Mouse (Mus musculus): ENCODE results near the gene Ugt1a7c. TPM values are rescaled to one million over a fixed set of nuclear protein-coding genes. Genes with fewer than 3 reads are reported as not detected.

Ugt1a7c gene
- polyA plus RNA-seq, 1 experiment from 2014 or later, result 1.1 TPM

Other genes with a start within 250 kb of the Ugt1a7c start
- gene Dgkd, start 241.8 kb upstream of the Ugt1a7c start, polyA plus RNA-seq (2015; fragmentation: Nextera tagmentation; extraction: Ambion mirVana), result 22.6 and 25.0 TPM in 2 replicates
- 26.9 and 29.9 TPM in 2 replicates for gene Usp40, start 86.5 kb upstream of the Ugt1a7c start, polyA plus RNA-seq (2015; fragmentation: Nextera tagmentation; extraction: Ambion mirVana)
- gene Ugt1a10, start 39.7 kb upstream of the Ugt1a7c start, polyA plus RNA-seq (2015; fragmentation: Nextera tagmentation; extraction: Ambion mirVana), result not detected in 2 replicates
- not detected in 2 replicates for gene Ugt1a9, start 24.3 kb upstream of the Ugt1a7c start, polyA plus RNA-seq (2015; fragmentation: Nextera tagmentation; extraction: Ambion mirVana)
- not detected in 2 replicates for gene Ugt1a8, start 7.2 kb upstream of the Ugt1a7c start, polyA plus RNA-seq (2015; fragmentation: Nextera tagmentation; extraction: Ambion mirVana)
- gene Ugt1a6b, start 8.2 kb downstream of the Ugt1a7c start, polyA plus RNA-seq (2015; fragmentation: Nextera tagmentation; extraction: Ambion mirVana), result 0.11 and 0.29 TPM in 2 replicates
- 0.71 and 0.83 TPM in 2 replicates for gene Ugt1a6a, start 39.7 kb downstream of the Ugt1a7c start, polyA plus RNA-seq (2015; fragmentation: Nextera tagmentation; extraction: Ambion mirVana)
- not detected in 2 replicates for gene Ugt1a5, start 71.0 kb downstream of the Ugt1a7c start, polyA plus RNA-seq (2015; fragmentation: Nextera tagmentation; extraction: Ambion mirVana)
- gene Ugt1a2, start 105.5 kb downstream of the Ugt1a7c start, polyA plus RNA-seq (2015; fragmentation: Nextera tagmentation; extraction: Ambion mirVana), result not detected in 2 replicates
- 2.8 and 3.1 TPM in 2 replicates for gene Dnajb3, start 110.7 kb downstream of the Ugt1a7c start, polyA plus RNA-seq (2015; fragmentation: Nextera tagmentation; extraction: Ambion mirVana)
- gene Ugt1a1, start 116.9 kb downstream of the Ugt1a7c start, polyA plus RNA-seq (2015; fragmentation: Nextera tagmentation; extraction: Ambion mirVana), result 0.14 TPM in 1 of 2 replicates, not detected in the other
- 0.60 and 0.85 TPM in 2 replicates for gene Mroh2a, start 131.9 kb downstream of the Ugt1a7c start, polyA plus RNA-seq (2015; fragmentation: Nextera tagmentation; extraction: Ambion mirVana)
- gene Hjurp, start 182.6 kb downstream of the Ugt1a7c start, polyA plus RNA-seq (2015; fragmentation: Nextera tagmentation; extraction: Ambion mirVana), result 108 and 117 TPM in 2 replicates
- not detected in 2 replicates for gene Trpm8, start 182.6 kb downstream of the Ugt1a7c start, polyA plus RNA-seq (2015; fragmentation: Nextera tagmentation; extraction: Ambion mirVana)